Mouse (Mus musculus): ENCODE results near the gene Trio.

- TF ChIP-seq POLR2A (IDR thresholded peaks at IDR 0.05; ENCODE audit: borderline replicate concordance, extremely low read depth, low read depth, low read length) = no peak
- no peak for TF ChIP-seq CTCF (IDR thresholded peaks at IDR 0.05; ENCODE audit: insufficient read depth, low read length)
These were observed 248.0 kb downstream of the Trio start for GRCm38 (mm10) chr15:27777455-27778190.
